Mouse (Mus musculus) kidney, embryonic 14.5 days (tissue): ENCODE measurements around the gene 1810065E05Rik. TPM values are rescaled to one million over a fixed set of nuclear protein-coding genes. Genes with fewer than 3 reads are reported as not detected.

ENCODE experiments used
- ATAC-seq: fragments of 200-750 bp; cut with Nextera tagmentation; 2 replicates; pipeline ENCODE4 v1.8.0; 2017; ENCODE audit warnings: moderate number of reproducible peaks, mild to moderate bottlenecking, moderate TSS enrichment, moderate library complexity; ENCODE audit not compliant: low FRiP score, low TSS enrichment
- H3K27ac ChIP-seq: fragments of 300-500 bp; sonication (generic); 2 replicates; pipeline ENCODE4 v1.5.1; 2014; ENCODE audit warnings: low read depth, mild to moderate bottlenecking, low read length, moderate library complexity, mixed read lengths
- H3K27me3 ChIP-seq: fragments of 300-500 bp; sonication (generic); 2 replicates; pipeline ENCODE4 v1.6.1; 2014; ENCODE audit warnings: mild to moderate bottlenecking, low read length; ENCODE audit not compliant: control insufficient read depth, insufficient read depth
- H3K36me3 ChIP-seq: fragments of 300-500 bp; sonication (generic); 2 replicates; pipeline ENCODE4 v1.6.1; 2014; ENCODE audit warnings: low read length, mixed read lengths; ENCODE audit not compliant: control insufficient read depth, insufficient read depth
- H3K4me1 ChIP-seq: fragments of 300-500 bp; sonication (generic); 2 replicates; pipeline ENCODE4 v1.6.1; 2014; ENCODE audit warnings: low read length, mixed read lengths; ENCODE audit not compliant: control insufficient read depth, insufficient read depth
- H3K4me2 ChIP-seq: fragments of 300-500 bp; sonication (generic); replicated peaks from 2 replicates; pipeline ENCODE4 v1.6.1; 2014; ENCODE audit warnings: low read depth, mild to moderate bottlenecking, low read length
- H3K4me3 ChIP-seq: fragments of 300-500 bp; sonication (generic); 2 replicates; pipeline ENCODE4 v1.5.1; 2014; ENCODE audit warnings: mild to moderate bottlenecking, low read length
- H3K9ac ChIP-seq: fragments of 300-500 bp; sonication (generic); 2 replicates; pipeline ENCODE4 v1.6.1; 2014; ENCODE audit warnings: low read depth, mild to moderate bottlenecking, low read length, moderate library complexity
- H3K9me3 ChIP-seq: fragments of 300-500 bp; sonication (generic); 2 replicates; pipeline ENCODE4 v1.6.1; 2016; ENCODE audit warnings: low read length; ENCODE audit not compliant: control insufficient read depth
- WGBS: fragments of 180-500 bp; shearing (Covaris S2); extraction: QIAGEN DNeasy Blood & Tissue Kit; methylation state at CpG from one replicate; pipeline ENCODE4 v1.1.7; 2014; 5-methylcytosine and 5-hydroxymethylcytosine counted together
- polyA plus RNA-seq: library from polyadenylated mRNA; unstranded; fragments of >200 nt; fragmentation: Nextera tagmentation; extraction: Ambion mirVana; gene quantifications from 2 replicates; pipeline ENCODE4 v1.2.1, GENCODE M21; 2014

The 1810065E05Rik gene
- 0.36 TPM in 1 of 2 replicates, not detected in the other for polyA plus RNA-seq

DNA sequence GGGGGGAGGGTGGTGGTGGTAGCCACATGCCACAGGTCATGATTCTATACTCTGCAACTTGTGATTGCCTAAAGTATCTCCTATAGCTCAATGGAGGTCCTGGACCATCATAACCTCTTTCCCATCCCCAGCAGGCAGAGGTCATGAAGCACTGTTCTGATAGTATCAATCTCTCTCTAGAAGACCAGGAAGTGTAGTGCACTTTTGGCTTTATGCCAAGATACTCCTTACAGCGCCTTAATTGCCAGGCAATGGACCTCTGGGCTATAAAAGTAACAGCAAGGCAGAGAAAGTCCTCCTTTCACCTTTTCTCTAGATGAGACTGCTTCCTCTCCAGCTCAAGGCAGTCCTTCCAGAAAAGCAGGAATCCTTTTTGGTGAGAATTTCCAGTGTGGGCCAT lies at the start of gene 1810065E05Rik:
TSS of gene 1810065E05Rik (plus strand) at position 297 of the 400 bp plus-strand sequence.
- Histone ChIP-seq H3K36me3 (no peaks in the 10 kb centered on the region), H3K9ac (no peak within 1 kb of the TSS), H3K27ac (no peak within 1 kb of the TSS), H3K4me2 (no peak within 1 kb of the TSS), H3K27me3 (no peaks in the 10 kb centered on the region), H3K9me3 (no peaks in the 10 kb centered on the region), H3K4me1 (no peaks in the 10 kb centered on the region), H3K4me3 (no peak within 1 kb of the TSS)
- 17% methylated on average over 1 of the region's 1 CpGs for WGBS
- ATAC-seq, result no peak

DNA sequence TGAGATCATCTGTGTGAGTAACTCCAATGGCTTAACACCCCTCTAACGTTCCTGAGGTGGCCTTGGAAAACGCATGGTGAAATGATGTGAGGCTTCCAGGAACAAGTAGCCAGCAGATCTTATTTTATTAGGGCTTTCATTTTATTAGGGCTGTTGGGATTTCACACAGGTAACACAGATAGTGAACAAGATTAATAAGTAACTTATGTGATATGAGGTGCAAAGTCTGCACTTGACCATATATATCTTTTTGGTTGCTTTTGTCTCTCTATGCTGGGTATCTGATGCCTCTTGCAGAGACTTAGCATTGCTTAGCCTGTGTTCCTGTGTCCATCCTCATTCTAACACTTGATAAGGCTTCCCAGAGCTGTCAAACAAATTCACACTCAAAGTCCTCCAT lies 43.6 kb upstream of the 1810065E05Rik start:
- Histone ChIP-seq H3K4me2 (no peak overlapping the region), H3K4me3 (no peak overlapping the region), H3K9me3 (no peaks in the 10 kb centered on the region), H3K4me1 (no peaks in the 10 kb centered on the region), H3K36me3 (no peaks in the 10 kb centered on the region), H3K27ac (no peak overlapping the region), H3K9ac (no peak overlapping the region), H3K27me3 (no peaks in the 10 kb centered on the region)
- no peak for ATAC-seq
- WGBS, result 79% methylated on average over 2 of the region's 2 CpGs

DNA sequence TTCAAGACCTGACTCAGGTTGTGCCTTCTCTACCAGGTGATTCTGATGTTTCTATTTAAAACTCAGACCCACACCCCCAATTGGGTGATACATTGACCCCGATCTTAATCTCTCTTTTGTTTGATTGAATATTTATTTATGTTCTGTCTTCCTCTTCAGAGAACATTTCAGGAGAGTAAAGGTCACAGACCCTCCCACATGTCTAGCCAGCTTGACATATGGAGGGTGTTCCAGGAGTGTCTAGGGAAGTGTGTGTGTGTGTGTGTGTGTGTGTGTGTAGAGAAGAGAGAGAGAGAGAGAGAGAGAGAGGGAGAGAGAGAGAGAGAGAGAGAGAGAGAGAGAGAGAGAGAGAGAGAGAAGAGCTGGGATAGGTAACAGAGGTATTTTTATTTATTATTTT lies 43.2 kb upstream of the 1810065E05Rik start:
- Histone ChIP-seq H3K4me3 (no peak overlapping the region), H3K4me2 (no peak overlapping the region), H3K27ac (no peak overlapping the region), H3K9ac (no peak overlapping the region), H3K36me3 (no peaks in the 10 kb centered on the region), H3K9me3 (no peaks in the 10 kb centered on the region), H3K4me1 (no peaks in the 10 kb centered on the region), H3K27me3 (no peaks in the 10 kb centered on the region)
- no peak for ATAC-seq
- 63% methylated on average over 1 of the region's 1 CpGs for WGBS

DNA sequence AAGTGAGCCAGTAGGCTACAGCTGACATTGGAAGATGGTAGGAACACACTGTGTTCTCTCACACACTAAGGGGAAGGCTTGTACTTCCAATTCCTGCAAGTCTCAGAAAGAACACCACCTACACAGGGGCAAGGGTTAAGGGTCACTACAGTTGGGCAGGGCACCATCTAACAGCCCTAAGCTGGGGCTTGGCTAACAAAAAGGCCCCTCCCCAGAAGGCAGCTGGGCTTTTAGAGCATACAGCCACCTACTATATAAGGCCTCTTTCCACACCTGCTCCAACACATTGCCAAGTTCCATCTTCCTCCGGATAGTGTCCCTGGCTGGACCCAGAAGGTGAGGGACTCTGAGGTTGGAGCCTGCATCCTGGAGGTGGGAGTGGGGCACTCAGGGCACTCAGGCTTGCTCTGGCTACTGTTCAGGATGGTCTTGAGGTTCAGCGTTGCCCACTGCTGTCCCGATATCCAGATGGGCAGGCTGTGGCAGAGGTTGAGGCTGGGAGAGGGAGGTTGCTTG lies 42.1 kb upstream of the 1810065E05Rik start, which contains the start of gene Lypd8:
TSS of gene Lypd8 (plus strand) at position 281 of the 516 bp plus-strand sequence.
- Histone ChIP-seq H3K27ac (no peak within 1 kb of the TSS), H3K9ac (no peak within 1 kb of the TSS), H3K36me3 (no peaks in the 10 kb centered on the region), H3K27me3 (no peaks in the 10 kb centered on the region), H3K4me3 (no peak within 1 kb of the TSS), H3K4me2 (no peak within 1 kb of the TSS), H3K4me1 (no peaks in the 10 kb centered on the region), H3K9me3 (no peaks in the 10 kb centered on the region)
- 91% methylated on average over 3 of the region's 3 CpGs for WGBS
- no peak for ATAC-seq

DNA sequence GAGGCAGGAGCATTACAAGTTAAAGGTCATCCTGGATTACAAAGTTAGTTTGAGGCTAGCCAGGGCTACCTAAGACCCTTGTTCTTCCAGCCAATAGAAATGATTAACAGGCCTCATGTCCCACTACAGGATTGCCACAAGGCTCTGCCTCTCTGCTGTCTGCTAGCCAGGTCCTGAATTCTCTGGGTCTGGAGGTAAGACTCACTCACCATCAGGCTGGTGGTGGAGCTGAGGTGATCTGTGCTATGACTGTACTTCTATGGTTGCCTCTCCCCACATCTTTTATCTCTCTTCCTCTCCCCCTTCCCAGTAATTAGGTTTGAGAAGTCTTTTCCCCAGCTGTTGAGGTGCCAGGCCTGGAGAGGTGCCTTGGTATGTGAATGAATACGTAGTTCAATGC lies 41.4 kb upstream of the 1810065E05Rik start:
- 93% methylated on average over 1 of the region's 1 CpGs for WGBS
- no peak overlapping the region for H3K27ac ChIP-seq
- H3K27me3 ChIP-seq, result no peaks in the 10 kb centered on the region
- no peak for ATAC-seq
- H3K9ac ChIP-seq, result no peak overlapping the region
- no peak overlapping the region for H3K4me2 ChIP-seq
- H3K36me3 ChIP-seq, result no peaks in the 10 kb centered on the region
- no peaks in the 10 kb centered on the region for H3K9me3 ChIP-seq
- no peaks in the 10 kb centered on the region for H3K4me1 ChIP-seq
- H3K4me3 ChIP-seq, result no peak overlapping the region

DNA sequence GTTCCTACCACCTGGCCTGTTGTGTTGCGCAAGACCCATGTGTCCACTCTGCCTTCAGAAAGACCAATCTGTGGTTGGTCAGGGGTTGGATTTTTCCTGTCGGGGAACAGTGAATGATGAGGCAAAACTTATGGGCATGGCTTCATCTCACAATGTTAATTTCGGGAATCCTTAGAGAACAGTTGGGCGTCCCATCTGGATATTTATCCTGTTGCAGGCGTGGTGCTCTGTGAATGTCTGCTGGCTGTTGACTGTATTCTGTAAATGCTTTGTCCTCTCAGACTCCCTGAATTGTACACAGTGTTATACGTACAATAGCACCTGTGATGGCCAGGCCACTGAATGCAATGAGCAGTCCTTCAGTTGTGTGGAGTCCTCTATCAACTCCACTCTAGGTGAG lies 38.4 kb upstream of the 1810065E05Rik start:
- Histone ChIP-seq H3K27ac (no peak overlapping the region), H3K4me1 (no peaks in the 10 kb centered on the region), H3K4me3 (no peak overlapping the region), H3K9ac (no peak overlapping the region), H3K9me3 (no peaks in the 10 kb centered on the region), H3K27me3 (no peaks in the 10 kb centered on the region), H3K4me2 (no peak overlapping the region), H3K36me3 (no peaks in the 10 kb centered on the region)
- ATAC-seq, result no peak
- 92% methylated on average over 6 of the region's 6 CpGs for WGBS

DNA sequence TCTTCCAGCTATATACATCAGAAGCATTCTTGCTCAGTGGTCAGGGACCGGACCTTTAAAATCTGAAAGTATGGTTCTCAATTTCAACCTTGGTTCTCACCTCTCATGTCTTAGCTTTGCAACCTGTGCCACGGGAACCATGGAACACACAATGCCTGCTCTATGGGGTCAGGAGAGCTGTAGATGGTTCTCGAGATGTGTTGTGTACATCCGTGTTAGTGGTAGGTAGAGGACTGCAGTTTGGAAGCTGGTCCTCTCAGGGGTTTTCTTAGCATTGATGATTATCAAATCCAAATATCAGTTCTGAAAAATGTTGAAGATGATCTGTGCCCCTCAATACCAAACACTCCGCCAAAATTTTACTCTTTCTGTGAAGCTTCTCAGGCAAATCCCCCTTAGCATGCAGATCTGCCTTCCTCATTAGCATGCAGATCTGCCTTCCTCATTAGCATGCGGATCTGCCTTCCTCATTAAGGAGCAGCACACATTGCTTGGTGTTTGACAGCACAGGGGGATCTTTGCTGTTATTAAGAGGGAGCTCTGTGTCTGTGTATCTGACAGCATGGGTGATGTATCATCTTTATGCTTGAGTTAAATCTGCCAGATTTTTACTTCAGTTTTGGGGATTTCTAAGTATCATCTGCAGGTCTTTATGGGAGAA lies 20.8 kb upstream of the 1810065E05Rik start:
- Histone ChIP-seq H3K9me3 (no peaks in the 10 kb centered on the region), H3K4me1 (no peaks in the 10 kb centered on the region), H3K36me3 (no peaks in the 10 kb centered on the region), H3K27ac (no peak overlapping the region), H3K9ac (no peak overlapping the region), H3K27me3 (no peaks in the 10 kb centered on the region), H3K4me3 (no peak overlapping the region), H3K4me2 (no peak overlapping the region)
- no peak for ATAC-seq
- 60% methylated on average over 6 of the region's 6 CpGs for WGBS

DNA sequence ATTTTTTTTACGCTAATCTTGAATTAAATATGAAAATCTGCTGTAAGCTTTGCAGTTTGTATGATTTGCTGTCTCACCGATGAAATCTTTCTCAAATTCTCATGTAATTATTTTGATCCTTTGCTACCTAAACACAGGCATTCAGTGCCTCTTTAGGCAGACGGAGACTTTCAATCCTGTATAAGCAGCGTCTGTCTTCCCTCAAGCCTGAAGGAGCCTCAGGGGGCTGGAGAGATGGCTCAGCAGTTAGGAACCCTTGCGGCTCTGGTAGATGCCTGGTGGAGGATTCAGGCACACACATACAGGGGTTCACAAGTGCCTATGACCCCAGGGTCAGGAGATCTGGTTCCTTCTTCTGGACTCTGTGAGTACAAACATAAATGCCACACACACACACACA lies 20.3 kb upstream of the 1810065E05Rik start:
- no peak for ATAC-seq
- Histone ChIP-seq H3K36me3 (no peaks in the 10 kb centered on the region), H3K4me3 (no peak overlapping the region), H3K27ac (no peak overlapping the region), H3K9me3 (no peaks in the 10 kb centered on the region), H3K9ac (no peak overlapping the region), H3K4me1 (no peaks in the 10 kb centered on the region), H3K27me3 (no peaks in the 10 kb centered on the region), H3K4me2 (no peak overlapping the region)
- whole genome bisulfite sequencing, result 75% methylated on average over 5 of the region's 5 CpGs

DNA sequence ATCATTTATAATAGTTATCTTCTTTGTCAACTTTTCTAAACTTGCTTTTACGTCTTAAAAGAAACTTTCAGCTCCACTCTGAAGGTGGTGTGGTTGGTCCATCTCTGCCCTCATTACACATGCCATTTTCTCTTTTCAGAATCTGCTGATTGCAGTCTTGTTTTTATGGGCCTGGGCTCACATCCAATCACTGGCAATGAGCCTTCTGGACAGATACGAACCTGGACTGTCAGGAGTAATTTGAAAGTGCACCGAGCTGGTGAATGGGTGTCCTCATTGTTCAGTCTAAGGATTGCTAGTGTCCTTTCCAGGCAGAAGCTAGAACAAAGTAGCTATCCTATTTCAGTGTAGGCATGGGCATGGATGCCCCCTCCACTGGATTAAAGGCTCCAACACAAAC lies 12.8 kb upstream of the 1810065E05Rik start:
- no peaks in the 10 kb centered on the region for H3K36me3 ChIP-seq
- no peak overlapping the region for H3K27ac ChIP-seq
- H3K27me3 ChIP-seq, result no peaks in the 10 kb centered on the region
- no peak overlapping the region for H3K4me3 ChIP-seq
- no peak overlapping the region for H3K4me2 ChIP-seq
- H3K9ac ChIP-seq, result no peak overlapping the region
- ATAC-seq, result no peak
- no peaks in the 10 kb centered on the region for H3K4me1 ChIP-seq
- no peaks in the 10 kb centered on the region for H3K9me3 ChIP-seq
- WGBS, result 74% methylated on average over 3 of the region's 3 CpGs
